Mouse (Mus musculus) kidney, postnatal 0 days (tissue): ENCODE measurements around the gene Padi1. TPM values are rescaled to one million over a fixed set of nuclear protein-coding genes. Genes with fewer than 3 reads are reported as not detected.

Source experiments
- ATAC-seq: fragments of 200-750 bp; cut with Nextera tagmentation; replicated peaks from 2 replicates; pipeline ENCODE4 v1.8.0; 2017; ENCODE audit warnings: low read depth, moderate number of reproducible peaks, moderate TSS enrichment, moderate library complexity; ENCODE audit not compliant: low FRiP score
- DNase-seq: peaks from one replicate; pipeline ENCODE4 v3.0.0-alpha.2; 2016; ENCODE audit warnings: low spot score
- H3K27ac ChIP-seq: fragments of 300-500 bp; sonication (generic); 2 replicates; pipeline ENCODE4 v1.5.1; 2014; ENCODE audit warnings: mild to moderate bottlenecking
- H3K27me3 ChIP-seq: fragments of 300-500 bp; sonication (generic); 2 replicates; pipeline ENCODE4 v1.6.1; 2014; ENCODE audit warnings: low read length, mixed read lengths; ENCODE audit not compliant: insufficient read depth
- H3K36me3 ChIP-seq: fragments of 300-500 bp; sonication (generic); 2 replicates; pipeline ENCODE4 v1.6.1; 2014; ENCODE audit warnings: low read length, mixed read lengths; ENCODE audit not compliant: insufficient read depth
- H3K4me1 ChIP-seq: fragments of 300-500 bp; sonication (generic); replicated peaks from 2 replicates; pipeline ENCODE4 v1.6.1; 2014; ENCODE audit warnings: antibody characterized with exemption, low read length, mixed read lengths; ENCODE audit not compliant: insufficient read depth
- H3K4me2 ChIP-seq: fragments of 300-500 bp; sonication (generic); 2 replicates; pipeline ENCODE4 v1.6.1; 2014; ENCODE audit warnings: mild to moderate bottlenecking, low read length, moderate library complexity, mixed read lengths
- H3K4me3 ChIP-seq: fragments of 300-500 bp; sonication (generic); replicated peaks from 2 replicates; pipeline ENCODE4 v1.5.1; 2014; ENCODE audit warnings: low read depth, low read length
- H3K9ac ChIP-seq: fragments of 300-500 bp; sonication (generic); 2 replicates; pipeline ENCODE4 v1.6.1; 2014; ENCODE audit warnings: low read depth, low read length
- H3K9me3 ChIP-seq: fragments of 300-500 bp; sonication (generic); replicated peaks from 2 replicates; pipeline ENCODE4 v1.6.1; 2016; ENCODE audit warnings: low read length, inconsistent platforms, mixed read lengths
- CTCF ChIP-seq: IDR thresholded peaks from 2 replicates; pipeline ENCODE4 v1.5.1; 2016; ENCODE audit warnings: antibody characterized with exemption, low read depth, mild to moderate bottlenecking, moderate library complexity
- WGBS: fragments of 180-500 bp; shearing (Covaris S2); extraction: QIAGEN DNeasy Blood & Tissue Kit; methylation state at CpG from one replicate; pipeline ENCODE4 v1.1.7; 2014; 5-methylcytosine and 5-hydroxymethylcytosine counted together
- polyA plus RNA-seq: library from polyadenylated mRNA; unstranded; fragments of >200 nt; fragmentation: Nextera tagmentation; extraction: Ambion mirVana; gene quantifications from 2 replicates; pipeline ENCODE4 v1.2.1, GENCODE M21; 2015

Padi1 gene
- polyA plus RNA-seq, 1 experiment from 2014 or later, result 0.28 TPM

DNA sequence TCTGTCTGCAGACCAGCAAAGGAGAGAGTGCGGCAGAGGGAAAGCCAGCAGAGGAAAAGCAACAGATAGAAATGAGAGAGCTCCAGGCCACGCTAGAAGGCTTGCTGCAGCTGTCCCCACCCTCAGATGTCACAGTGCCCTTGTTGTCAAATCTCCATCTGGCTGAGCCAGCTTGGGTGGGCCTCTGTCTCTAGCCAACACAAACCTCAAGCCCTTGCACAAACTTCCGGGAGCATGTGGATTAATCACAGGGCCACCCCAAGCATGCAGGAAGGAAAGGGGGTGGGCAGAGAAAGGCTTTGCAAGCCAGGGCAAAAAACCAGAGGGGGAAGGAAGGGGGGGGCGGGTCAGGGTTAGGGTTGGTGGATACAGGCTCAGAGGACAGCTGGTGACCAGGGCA lies 58.2 kb downstream of the Padi1 start:
- 56% methylated on average over 4 of the region's 4 CpGs for WGBS
- ATAC-seq (no peak), DNase-seq (peak; percentile 36)
- Histone ChIP-seq H3K27me3 (no peaks in the 10 kb centered on the region), H3K9me3 (no peaks in the 10 kb centered on the region), H3K4me3 (no peak overlapping the region), H3K4me2 (no peak overlapping the region), H3K4me1 (peaks cover 10% of the 10 kb centered on the region; the same call in 1 of the 2 replicates), H3K36me3 (no peaks in the 10 kb centered on the region), H3K27ac (no peak overlapping the region), H3K9ac (no peak overlapping the region)
- no peak for TF ChIP-seq CTCF

DNA sequence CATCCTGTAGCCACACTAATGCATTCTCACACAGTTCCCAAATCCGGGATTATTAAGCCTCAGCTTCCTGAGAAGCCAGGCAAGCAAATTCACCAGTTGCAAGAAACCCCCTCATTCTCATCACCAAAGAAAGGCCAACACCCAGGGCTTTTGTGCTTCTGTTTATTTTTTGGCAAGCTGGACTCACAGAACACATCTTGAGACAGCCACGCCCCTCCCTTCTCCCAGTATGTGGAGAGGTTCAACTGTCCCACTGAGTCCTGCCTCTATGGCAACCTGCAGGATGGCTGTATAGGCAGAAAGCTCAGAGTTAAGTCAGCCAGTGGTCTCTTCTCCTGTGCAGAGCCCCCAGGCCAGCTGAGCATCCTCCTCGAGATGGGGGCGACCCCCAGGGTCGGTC lies 60.4 kb downstream of the Padi1 start:
- H3K9ac ChIP-seq, result no peak overlapping the region
- TF ChIP-seq CTCF, result no peak
- DNase-seq (no peak), ATAC-seq (no peak)
- H3K4me1 ChIP-seq, result peaks cover 7% of the 10 kb centered on the region; the same call in 1 of the 2 replicates
- no peaks in the 10 kb centered on the region for H3K9me3 ChIP-seq
- no peaks in the 10 kb centered on the region for H3K36me3 ChIP-seq
- H3K27me3 ChIP-seq, result no peaks in the 10 kb centered on the region
- 67% methylated on average over 5 of the region's 5 CpGs for WGBS
- H3K27ac ChIP-seq, result no peak overlapping the region
- no peak overlapping the region for H3K4me2 ChIP-seq
- H3K4me3 ChIP-seq, result no peak overlapping the region

DNA sequence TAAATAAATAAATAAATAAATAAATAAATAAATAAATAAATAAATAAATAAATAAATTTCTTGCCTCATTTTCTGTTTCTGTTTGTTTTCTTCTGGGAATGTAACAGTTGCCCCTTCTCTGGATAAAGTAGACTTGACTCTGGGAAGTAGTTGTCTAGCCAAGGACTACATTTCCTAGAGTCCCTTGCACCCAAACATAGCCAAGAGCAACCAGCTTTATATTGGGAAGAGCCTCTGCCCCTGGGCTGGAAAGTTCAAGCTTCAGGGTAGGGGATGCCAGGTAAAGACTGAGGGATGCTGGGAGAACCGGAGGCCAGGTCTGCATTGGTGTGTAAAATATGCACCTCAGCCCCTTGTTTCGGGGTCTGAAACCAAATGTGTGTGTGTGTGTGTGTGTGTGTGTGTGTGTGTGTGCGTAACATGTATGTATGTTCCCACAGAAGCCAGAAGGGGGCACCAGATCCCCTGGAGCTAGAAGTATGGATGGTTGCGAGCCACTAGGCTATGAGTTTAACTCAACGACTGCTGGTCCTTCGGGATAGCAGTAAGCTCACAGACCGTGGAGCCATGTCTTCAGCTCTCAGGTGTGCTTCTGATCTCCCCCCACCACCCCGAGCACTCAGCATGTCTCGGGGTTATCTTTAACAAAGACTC lies 61.2 kb downstream of the Padi1 start:
- Histone ChIP-seq H3K4me1 (no peaks in the 10 kb centered on the region), H3K9ac (no peak overlapping the region), H3K27me3 (no peaks in the 10 kb centered on the region), H3K4me3 (no peak overlapping the region), H3K4me2 (no peak overlapping the region), H3K27ac (no peak overlapping the region), H3K36me3 (no peaks in the 10 kb centered on the region), H3K9me3 (no peaks in the 10 kb centered on the region)
- no peak for TF ChIP-seq CTCF
- no peak for ATAC-seq
- 93% methylated on average over 9 of the region's 9 CpGs for WGBS
- no peak for DNase-seq

DNA sequence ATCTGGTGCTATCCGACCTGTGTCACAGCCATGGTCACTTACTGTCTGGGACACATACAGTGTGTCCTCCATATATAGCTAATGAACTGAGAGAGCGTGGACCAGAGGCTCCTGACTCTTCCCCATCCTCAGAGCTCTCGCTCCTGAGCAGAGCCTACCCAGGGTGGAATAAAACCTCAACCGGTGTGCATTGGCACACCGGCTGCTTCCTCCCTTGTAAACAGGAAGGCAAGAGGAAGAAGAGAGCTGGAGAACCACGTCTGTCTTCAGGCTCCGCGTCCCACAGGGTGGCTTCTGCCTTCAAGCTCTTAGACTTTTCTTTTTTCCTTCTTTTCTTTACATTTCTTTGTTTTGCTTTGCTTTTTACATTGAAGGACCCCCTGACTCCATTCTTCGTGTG lies 62.8 kb downstream of the Padi1 start:
- TF ChIP-seq CTCF, result no peak
- no peaks in the 10 kb centered on the region for H3K36me3 ChIP-seq
- no peaks in the 10 kb centered on the region for H3K27me3 ChIP-seq
- no peak overlapping the region for H3K4me3 ChIP-seq
- H3K27ac ChIP-seq, result no peak overlapping the region
- no peaks in the 10 kb centered on the region for H3K4me1 ChIP-seq
- 82% methylated on average over 9 of the region's 9 CpGs for WGBS
- DNase-seq (no peak), ATAC-seq (no peak)
- no peaks in the 10 kb centered on the region for H3K9me3 ChIP-seq
- no peak overlapping the region for H3K4me2 ChIP-seq
- no peak overlapping the region for H3K9ac ChIP-seq

DNA sequence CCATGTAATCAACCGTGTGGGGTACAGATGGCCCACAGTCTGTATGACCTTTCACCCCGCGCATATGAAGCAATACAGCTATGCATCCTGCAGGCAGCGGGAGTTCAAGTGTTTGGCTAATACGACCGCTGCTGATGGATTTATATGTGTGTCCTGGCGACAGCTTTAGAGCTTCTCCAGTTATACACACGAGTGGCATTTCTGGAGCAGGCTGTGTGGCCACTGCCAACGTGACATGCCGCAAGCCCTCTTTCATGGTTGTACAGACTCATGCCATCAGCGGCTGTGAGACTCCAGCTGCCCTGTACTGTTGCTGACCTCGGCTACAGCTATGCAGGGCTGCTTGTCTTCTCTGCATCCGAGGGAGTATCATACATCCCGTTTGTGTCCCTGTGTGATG lies 65.1 kb downstream of the Padi1 start:
- WGBS, result 47% methylated on average over 14 of the region's 14 CpGs
- Histone ChIP-seq H3K27me3 (no peaks in the 10 kb centered on the region), H3K27ac (no peak overlapping the region), H3K9me3 (no peaks in the 10 kb centered on the region), H3K4me1 (no peaks in the 10 kb centered on the region), H3K4me3 (no peak overlapping the region), H3K36me3 (no peaks in the 10 kb centered on the region), H3K9ac (no peak overlapping the region), H3K4me2 (no peak overlapping the region)
- DNase-seq, result no peak
- no peak for ATAC-seq
- no peak for TF ChIP-seq CTCF

DNA sequence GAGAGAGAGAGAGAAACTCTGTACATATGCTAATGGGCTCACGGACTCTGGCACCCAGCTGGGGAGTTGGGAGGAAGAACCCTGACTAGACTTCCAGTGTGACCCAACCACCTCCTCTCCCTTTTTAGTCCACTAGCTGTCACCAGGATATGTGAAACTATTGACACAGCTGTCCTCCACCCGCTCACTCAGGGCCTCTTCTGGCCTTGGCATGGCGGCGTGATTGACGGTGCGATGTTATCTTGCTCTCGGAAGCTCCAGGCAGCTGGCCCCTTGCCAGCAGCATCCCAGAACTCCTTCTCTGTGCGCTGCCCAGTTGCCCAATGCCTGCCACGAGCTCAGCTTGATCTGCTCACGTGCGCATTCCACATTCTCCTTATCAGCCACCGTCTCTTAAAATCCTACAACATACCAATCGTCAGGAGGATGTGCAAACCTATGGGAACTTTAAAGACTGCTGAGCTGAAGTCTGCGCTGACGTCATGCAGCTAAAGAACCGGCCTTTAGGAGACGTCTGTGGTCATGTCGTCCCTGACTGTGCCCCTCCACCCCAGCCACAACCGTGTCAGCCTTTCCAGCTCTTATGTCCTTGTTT lies 65.7 kb downstream of the Padi1 start:
- no peak overlapping the region for H3K4me3 ChIP-seq
- peak; percentile 38; the same call in 1 of the 2 replicates for ATAC-seq
- no peaks in the 10 kb centered on the region for H3K4me1 ChIP-seq
- no peaks in the 10 kb centered on the region for H3K9me3 ChIP-seq
- no peaks in the 10 kb centered on the region for H3K27me3 ChIP-seq
- WGBS, result 19% methylated on average over 19 of the region's 19 CpGs
- DNase-seq, result peak; percentile 61
- no peak overlapping the region for H3K9ac ChIP-seq
- no peaks in the 10 kb centered on the region for H3K36me3 ChIP-seq
- no peak overlapping the region for H3K27ac ChIP-seq
- TF ChIP-seq CTCF, result no peak
- H3K4me2 ChIP-seq, result no peak overlapping the region
